Mouse (Mus musculus) heart, embryonic 14.5 days (tissue): ENCODE data around the gene Apoc3. TPM values are rescaled to one million over a fixed set of nuclear protein-coding genes. Genes with fewer than 3 reads are reported as not detected.

Source experiments
- ATAC-seq: fragments of 200-750 bp; cut with Nextera tagmentation; 2 replicates; pipeline ENCODE4 v1.8.0; 2017; ENCODE audit warnings: low read depth, moderate TSS enrichment; ENCODE audit not compliant: insufficient number of reproducible peaks, insufficient read depth, low FRiP score
- H3K27ac ChIP-seq, 2 experiments: fragments of 200-500 bp in 1 of 2; fragments of 300-500 bp in 1 of 2; sonication (generic) in 1 of 2; replicated peaks in 1 of 2; 2 replicates each; pipeline ENCODE4 v1.5.1; 2012 to 2014; ENCODE audit warnings: low read depth in 2 of 2, low read length in 2 of 2, control low read depth in 1 of 2, mild to moderate bottlenecking in 1 of 2, mixed read lengths in 1 of 2; ENCODE audit not compliant: control insufficient read depth in 1 of 2, insufficient read depth in 1 of 2
- H3K27me3 ChIP-seq: fragments of 300-500 bp; sonication (generic); 2 replicates; pipeline ENCODE4 v1.6.1; 2014; ENCODE audit warnings: mild to moderate bottlenecking, low read length, control low read depth; ENCODE audit not compliant: control insufficient read depth, insufficient read depth
- H3K36me3 ChIP-seq: fragments of 300-500 bp; sonication (generic); 2 replicates; pipeline ENCODE4 v1.6.1; 2014; ENCODE audit warnings: mild to moderate bottlenecking, control low read depth, low read length, mixed read lengths; ENCODE audit not compliant: control insufficient read depth, insufficient read depth
- H3K4me1 ChIP-seq, 2 experiments: fragments of 200-500 bp in 1 of 2; fragments of 300-500 bp in 1 of 2; sonication (generic) in 1 of 2; 2 replicates each; pipeline ENCODE4 v1.6.1; 2012 to 2014; ENCODE audit warnings: low read length in 2 of 2, control low read depth in 1 of 2, mixed read lengths in 1 of 2; ENCODE audit not compliant: control insufficient read depth in 2 of 2, insufficient read depth in 2 of 2
- H3K4me2 ChIP-seq: fragments of 300-500 bp; sonication (generic); 2 replicates; pipeline ENCODE4 v1.6.1; 2014; ENCODE audit warnings: mild to moderate bottlenecking, low read length
- H3K4me3 ChIP-seq, 2 experiments: fragments of 200-500 bp in 1 of 2; fragments of 300-500 bp in 1 of 2; sonication (generic) in 1 of 2; 2 replicates each; pipeline ENCODE4 v1.5.1; 2012 to 2014; ENCODE audit warnings: low read length in 2 of 2, mild to moderate bottlenecking in 2 of 2, control low read depth in 1 of 2, low read depth in 1 of 2, moderate library complexity in 1 of 2; ENCODE audit not compliant: control insufficient read depth in 1 of 2, insufficient read depth in 1 of 2
- H3K9ac ChIP-seq: fragments of 300-500 bp; sonication (generic); 2 replicates; pipeline ENCODE4 v1.6.1; 2014; ENCODE audit warnings: mild to moderate bottlenecking, low read length
- H3K9me3 ChIP-seq: fragments of 300-500 bp; sonication (generic); 2 replicates; pipeline ENCODE4 v1.6.1; 2016; ENCODE audit warnings: low read length, control low read depth; ENCODE audit not compliant: control insufficient read depth
- whole genome bisulfite sequencing: fragments of 180-500 bp; shearing (Covaris S2); extraction: QIAGEN DNeasy Blood & Tissue Kit; methylation state at CpG from one replicate; pipeline ENCODE4 v1.1.7; 2014; 5-methylcytosine and 5-hydroxymethylcytosine counted together
- polyA plus RNA-seq: library from polyadenylated mRNA; unstranded; fragments of >200 nt; fragmentation: Nextera tagmentation; extraction: Ambion mirVana; gene quantifications from 2 replicates; pipeline ENCODE4 v1.2.1, GENCODE M21; 2014

Gene Apoc3
- not detected in 2 replicates for polyA plus RNA-seq

DNA sequence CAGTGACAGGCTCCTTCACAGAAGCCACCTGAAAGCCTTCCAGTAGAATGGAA is at the start of gene Apoc3:
Gene Apoc3 (minus strand): TSS at position 41 of the 53 bp plus-strand sequence.
- Histone ChIP-seq H3K4me3 (no peak within 1 kb of the TSS), H3K4me1 (peaks cover 1 to 3% of the 10 kb centered on the region in 2 experiments; a peak in 3 of 4 replicates), H3K9ac (no peak within 1 kb of the TSS), H3K9me3 (no peaks in the 10 kb centered on the region), H3K27me3 (peaks cover 6% of the 10 kb centered on the region), H3K4me2 (no peak within 1 kb of the TSS), H3K27ac (no peak within 1 kb of the TSS), H3K36me3 (no peaks in the 10 kb centered on the region)
- ATAC-seq = no peak

DNA sequence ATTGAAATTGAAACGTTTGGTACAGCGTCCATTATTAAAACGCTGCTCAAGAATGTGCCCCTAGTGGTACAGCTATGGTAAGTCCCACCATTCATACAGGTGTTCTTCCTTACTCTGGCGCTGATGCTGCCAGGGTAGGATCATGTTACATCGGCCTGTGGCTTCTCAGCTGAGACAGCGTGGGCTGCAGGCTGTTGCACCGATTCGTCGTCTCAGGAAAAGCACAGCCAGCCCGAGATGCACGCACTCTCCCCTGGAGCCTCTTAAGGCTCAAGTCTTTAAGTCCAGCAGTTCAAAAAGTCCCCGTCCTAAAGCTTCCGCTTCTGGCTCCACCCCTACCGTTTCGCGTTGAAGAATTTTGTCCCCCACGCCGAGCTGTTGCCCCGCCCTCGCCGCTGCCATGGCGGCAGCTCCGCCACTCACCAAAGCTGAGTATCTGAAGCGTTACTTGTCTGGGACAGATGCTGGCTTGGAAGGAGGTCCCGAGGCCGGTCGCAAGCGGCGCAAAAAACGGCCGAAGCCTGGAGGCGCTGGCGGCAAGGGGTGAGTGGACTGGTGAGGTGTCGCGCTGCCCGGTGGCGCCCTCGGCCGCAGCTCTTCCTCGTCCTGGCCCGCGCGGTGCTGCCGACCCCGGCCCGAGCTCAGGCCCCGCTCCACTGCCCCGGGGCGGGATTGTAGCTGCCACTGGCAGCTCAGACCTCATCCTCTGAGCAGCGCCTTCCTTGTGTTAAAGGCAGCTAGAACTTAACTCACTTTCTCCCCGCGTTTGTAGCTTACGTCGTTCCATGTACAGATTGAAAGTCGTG is 47.4 kb upstream of the Apoc3 start, which contains the start of gene Bud13:
Gene Bud13 (plus strand): TSS at position 378 of the 806 bp plus-strand sequence.
- Histone ChIP-seq H3K4me2 (peak within 1 kb of the TSS; percentile 73), H3K27me3 (no peaks in the 10 kb centered on the region), H3K4me3 (peak within 1 kb of the TSS; percentile 85 to 88), H3K4me1 (peaks cover 0 to 8% of the 10 kb centered on the region in 2 experiments; a peak in 2 of 4 replicates), H3K36me3 (peaks cover 62% of the 10 kb centered on the region), H3K27ac (peak within 1 kb of the TSS; percentile 42 to 80), H3K9me3 (no peaks in the 10 kb centered on the region), H3K9ac (peak within 1 kb of the TSS; percentile 90)
- WGBS = under 1% methylated on average over 55 of the region's 55 CpGs
- ATAC-seq = peak; percentile 80

- Histone ChIP-seq H3K4me2 (no peak overlapping the region), H3K27me3 (peaks cover 16% of the 10 kb centered on the region), H3K4me3 (no peak overlapping the region), H3K4me1 (peaks cover 4 to 7% of the 10 kb centered on the region in 2 experiments; a peak in 2 of 4 replicates), H3K9me3 (no peaks in the 10 kb centered on the region), H3K27ac (no peak overlapping the region), H3K36me3 (peaks cover 50% of the 10 kb centered on the region), H3K9ac (no peak overlapping the region)
- 64% methylated on average over 9 of the region's 9 CpGs for WGBS
- ATAC-seq = no peak
Measured at GRCm38 (mm10) chr9:46274494-46274893, 39.1 kb upstream of the Apoc3 start.

DNA sequence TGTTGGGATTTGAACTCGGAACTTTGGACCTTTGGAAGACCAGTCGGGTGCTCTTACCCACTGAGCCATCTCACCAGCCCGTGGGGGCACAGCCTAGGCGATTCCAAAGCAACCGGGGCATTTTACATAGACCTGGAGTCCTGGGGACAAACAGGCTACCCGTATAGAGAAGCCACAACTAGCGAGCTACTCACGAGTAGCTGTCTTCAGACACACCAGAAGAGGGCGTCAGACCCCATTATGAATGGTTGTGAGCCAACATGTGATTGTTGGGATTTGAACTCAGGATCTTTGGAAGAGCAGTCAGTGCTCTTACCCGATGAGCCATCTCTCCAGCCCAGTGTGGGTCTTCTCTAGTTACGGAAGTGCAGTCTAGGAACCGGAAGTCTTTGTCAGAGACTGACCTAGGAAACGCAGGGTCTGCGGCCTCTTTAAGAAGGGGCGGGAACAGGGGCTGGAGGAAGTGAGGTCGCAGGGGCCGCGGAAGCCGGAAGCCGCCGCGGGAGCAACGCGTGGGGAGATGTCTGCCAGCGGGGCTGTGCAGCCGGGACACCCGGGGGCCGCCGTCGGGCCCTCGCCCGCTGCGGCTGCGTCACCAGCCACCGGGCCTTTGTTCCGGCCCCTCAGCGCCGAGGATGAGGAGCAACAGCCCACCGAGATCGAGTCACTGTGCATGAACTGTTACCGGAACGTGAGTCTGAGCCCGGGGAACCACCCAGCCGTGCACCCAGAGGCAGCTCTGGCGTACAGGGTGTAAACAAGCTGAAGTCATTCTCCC is 37.4 kb upstream of the Apoc3 start, which contains the start of gene Zpr1:
Gene Zpr1 (plus strand): TSS at position 388 of the 778 bp plus-strand sequence.
- H3K9me3 ChIP-seq = no peaks in the 10 kb centered on the region
- peak within 1 kb of the TSS; percentile 12 to 40; a peak in 3 of 4 replicates for H3K27ac ChIP-seq
- H3K4me3 ChIP-seq = peak within 1 kb of the TSS; percentile 61 to 90
- H3K4me1 ChIP-seq = peaks cover 4 to 7% of the 10 kb centered on the region in 2 experiments; a peak in 2 of 4 replicates
- H3K27me3 ChIP-seq = peaks cover 28% of the 10 kb centered on the region
- H3K36me3 ChIP-seq = peaks cover 34% of the 10 kb centered on the region
- WGBS = 5% methylated on average over 45 of the region's 45 CpGs
- ATAC-seq = peak; percentile 87
- peak within 1 kb of the TSS; percentile 83 for H3K4me2 ChIP-seq
- peak within 1 kb of the TSS; percentile 84 for H3K9ac ChIP-seq

GRCm38 (mm10) chr9:46272070-46272469 is 36.6 kb upstream of the Apoc3 start:
- Histone ChIP-seq H3K4me2 (peak overlapping the region; percentile 83), H3K4me1 (peaks cover 4 to 7% of the 10 kb centered on the region in 2 experiments; a peak in 2 of 4 replicates), H3K9me3 (no peaks in the 10 kb centered on the region), H3K27ac (no peak overlapping the region), H3K4me3 (no peak overlapping the region), H3K27me3 (peaks cover 33% of the 10 kb centered on the region), H3K36me3 (peaks cover 26% of the 10 kb centered on the region), H3K9ac (no peak overlapping the region)
- WGBS = 64% methylated on average over 9 of the region's 9 CpGs
- no peak; the same call in 1 of the 2 replicates for ATAC-seq

- Histone ChIP-seq H3K36me3 (peaks cover 13% of the 10 kb centered on the region), H3K9ac (no peak overlapping the region), H3K27ac (no peak overlapping the region), H3K27me3 (peaks cover 33% of the 10 kb centered on the region), H3K4me3 (no peak overlapping the region), H3K4me1 (peaks cover 4 to 7% of the 10 kb centered on the region in 2 experiments; a peak in 2 of 4 replicates), H3K4me2 (no peak overlapping the region), H3K9me3 (no peaks in the 10 kb centered on the region)
- ATAC-seq = no peak
- WGBS = 82% methylated on average over 4 of the region's 4 CpGs
Measured at GRCm38 (mm10) chr9:46270782-46271181, 35.3 kb upstream of the Apoc3 start.

DNA sequence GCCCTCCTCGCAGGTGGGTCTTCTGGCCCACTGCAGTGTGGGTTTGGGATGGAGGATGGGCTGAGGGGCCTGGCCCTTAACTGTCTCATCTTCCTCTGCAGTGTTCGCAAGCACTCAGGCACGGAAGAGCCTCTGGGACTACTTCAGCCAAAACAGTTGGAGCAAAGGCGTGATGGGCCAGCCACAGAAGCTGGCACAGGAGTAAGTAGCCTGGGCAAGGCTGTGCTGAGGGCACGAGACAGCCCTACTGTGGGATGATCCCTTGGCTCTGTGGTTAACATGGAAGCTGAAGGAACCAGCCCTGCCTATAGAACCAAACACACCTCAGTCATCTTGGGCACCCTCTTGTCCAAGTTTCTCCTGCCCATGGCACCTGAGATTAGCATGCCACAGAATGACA is 33.7 kb upstream of the Apoc3 start:
- Histone ChIP-seq H3K36me3 (no peaks in the 10 kb centered on the region), H3K4me1 (peaks cover 4 to 7% of the 10 kb centered on the region in 2 experiments; a peak in 2 of 4 replicates), H3K4me2 (no peak overlapping the region), H3K27me3 (peaks cover 33% of the 10 kb centered on the region), H3K9ac (no peak overlapping the region), H3K27ac (no peak overlapping the region), H3K4me3 (no peak overlapping the region), H3K9me3 (no peaks in the 10 kb centered on the region)
- WGBS = 86% methylated on average over 5 of the region's 5 CpGs
- no peak for ATAC-seq
